Mouse (Mus musculus): Measurements from ENCODE around the gene Hmcn2. TPM values are rescaled to one million over a fixed set of nuclear protein-coding genes. Genes with fewer than 3 reads are reported as not detected.

The Hmcn2 gene
- polyA plus RNA-seq, 1 experiment, result 147 TPM

- 75% methylated on average over 12 of the region's 12 CpGs for WGBS
- TF ChIP-seq POLR2A (IDR thresholded peaks at IDR 0.05; ENCODE audit: low read depth, low read length) (no peak), CTCF (IDR thresholded peaks at IDR 0.05; ENCODE audit: extremely low read depth, insufficient read length, insufficient replicate concordance, low read depth, low read length) (no peak)
Observed at GRCm38 (mm10) chr2:31489166-31489565, 175.0 kb downstream of the Hmcn2 start.

GRCm38 (mm10) chr2:31490556-31490955 lies 176.3 kb downstream of the Hmcn2 start:
- Histone ChIP-seq H3K27ac (ENCODE audit: insufficient read depth, low read depth, low read length) (no peak overlapping the region), H3K4me3 (ENCODE audit: low read depth, low read length) (no peak overlapping the region), H3K27me3 (ENCODE audit: control insufficient read depth, insufficient read depth, low read length) (no peaks in the 10 kb centered on the region), H3K4me1 (ENCODE audit: control insufficient read depth, insufficient read depth, insufficient read length, low read length) (no peaks in the 10 kb centered on the region), H3K36me3 (ENCODE audit: control insufficient read depth, insufficient read depth, low read length) (no peaks in the 10 kb centered on the region)
- 80% methylated on average over 2 of the region's 2 CpGs for WGBS
- TF ChIP-seq POLR2A (IDR thresholded peaks at IDR 0.05; ENCODE audit: low read depth, low read length) (no peak), CTCF (IDR thresholded peaks at IDR 0.05; ENCODE audit: extremely low read depth, insufficient read length, insufficient replicate concordance, low read depth, low read length) (no peak)

More at GRCm38 (mm10) chr2:31489166-31489565, 175.0 kb downstream of the Hmcn2 start:
- Histone ChIP-seq H3K4me1 (ENCODE audit: control insufficient read depth, insufficient read depth, insufficient read length, low read length) (no peaks in the 10 kb centered on the region), H3K4me3 (ENCODE audit: low read depth, low read length) (no peak overlapping the region), H3K36me3 (ENCODE audit: control insufficient read depth, insufficient read depth, low read length) (no peaks in the 10 kb centered on the region), H3K27me3 (ENCODE audit: control insufficient read depth, insufficient read depth, low read length) (no peaks in the 10 kb centered on the region), H3K27ac (ENCODE audit: insufficient read depth, low read depth, low read length) (no peak overlapping the region)

DNA sequence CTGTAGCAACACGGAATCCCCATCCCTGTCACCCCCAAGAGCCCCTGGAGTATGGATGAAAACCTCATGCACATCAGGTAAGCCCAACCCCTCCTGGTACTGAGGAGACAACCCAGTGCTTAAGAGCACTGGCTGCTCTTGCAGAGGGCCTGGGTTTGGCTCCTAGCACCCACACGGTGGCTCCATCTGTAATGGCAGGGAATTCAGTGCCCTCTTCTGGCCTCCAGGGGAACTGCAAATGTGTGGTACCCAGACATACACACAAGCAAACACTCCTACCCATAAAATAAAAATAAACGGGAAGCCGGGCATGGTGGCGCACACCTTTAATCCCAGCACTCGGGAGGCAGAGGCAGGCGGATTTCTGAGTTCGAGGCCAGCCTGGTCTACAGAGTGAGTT lies 178.1 kb downstream of the Hmcn2 start:
- WGBS, result 95% methylated on average over 8 of the region's 8 CpGs
- H3K4me1 ChIP-seq (ENCODE audit: control insufficient read depth, insufficient read depth, insufficient read length, low read length), result no peaks in the 10 kb centered on the region
- no peak overlapping the region for H3K27ac ChIP-seq (ENCODE audit: insufficient read depth, low read depth, low read length)
- H3K4me3 ChIP-seq (ENCODE audit: low read depth, low read length), result no peak overlapping the region
- no peaks in the 10 kb centered on the region for H3K27me3 ChIP-seq (ENCODE audit: control insufficient read depth, insufficient read depth, low read length)
- no peak for TF ChIP-seq CTCF (IDR thresholded peaks at IDR 0.05; ENCODE audit: extremely low read depth, insufficient read length, insufficient replicate concordance, low read depth, low read length)
- no peaks in the 10 kb centered on the region for H3K36me3 ChIP-seq (ENCODE audit: control insufficient read depth, insufficient read depth, low read length)

GRCm38 (mm10) chr2:31493243-31493642 lies 179.0 kb downstream of the Hmcn2 start:
- WGBS, result 90% methylated on average over 11 of the region's 11 CpGs
- Histone ChIP-seq H3K36me3 (ENCODE audit: control insufficient read depth, insufficient read depth, low read length) (no peaks in the 10 kb centered on the region), H3K27ac (ENCODE audit: insufficient read depth, low read depth, low read length) (no peak overlapping the region), H3K4me1 (ENCODE audit: control insufficient read depth, insufficient read depth, insufficient read length, low read length) (no peaks in the 10 kb centered on the region), H3K27me3 (ENCODE audit: control insufficient read depth, insufficient read depth, low read length) (no peaks in the 10 kb centered on the region), H3K4me3 (ENCODE audit: low read depth, low read length) (no peak overlapping the region)
- TF ChIP-seq CTCF (IDR thresholded peaks at IDR 0.05; ENCODE audit: extremely low read depth, insufficient read length, insufficient replicate concordance, low read depth, low read length) (no peak), POLR2A (IDR thresholded peaks at IDR 0.05; ENCODE audit: low read depth, low read length) (no peak)

DNA sequence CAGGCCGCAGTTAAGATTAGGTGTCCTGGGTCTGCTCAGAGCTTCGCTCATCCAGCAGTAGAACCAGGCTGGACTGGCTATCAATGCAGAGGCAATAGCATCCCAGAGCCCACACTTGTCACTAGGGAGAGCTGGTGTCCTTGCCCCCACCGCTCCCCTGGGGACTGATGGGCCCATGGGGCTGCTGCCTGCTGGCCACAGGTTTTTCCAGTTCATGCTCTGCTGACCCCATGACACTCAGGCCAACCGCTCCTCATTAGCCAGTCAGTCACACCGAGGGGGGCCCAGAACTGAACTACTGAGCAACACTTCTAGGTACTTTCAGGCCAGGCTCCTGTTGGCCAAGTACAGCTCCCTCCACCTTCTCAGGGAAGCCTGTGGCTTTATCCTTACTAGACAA lies 180.1 kb downstream of the Hmcn2 start:
- Histone ChIP-seq H3K27ac (ENCODE audit: insufficient read depth, low read depth, low read length) (no peak overlapping the region), H3K4me1 (ENCODE audit: control insufficient read depth, insufficient read depth, insufficient read length, low read length) (no peaks in the 10 kb centered on the region), H3K36me3 (ENCODE audit: control insufficient read depth, insufficient read depth, low read length) (no peaks in the 10 kb centered on the region), H3K4me3 (ENCODE audit: low read depth, low read length) (no peak overlapping the region), H3K27me3 (ENCODE audit: control insufficient read depth, insufficient read depth, low read length) (no peaks in the 10 kb centered on the region)
- 89% methylated on average over 5 of the region's 5 CpGs for WGBS
- TF ChIP-seq POLR2A (IDR thresholded peaks at IDR 0.05; ENCODE audit: low read depth, low read length), result no peak
- no peak for TF ChIP-seq CTCF (IDR thresholded peaks at IDR 0.05; ENCODE audit: extremely low read depth, insufficient read length, insufficient replicate concordance, low read depth, low read length)

- WGBS, result 78% methylated on average over 13 of the region's 13 CpGs
- no peak overlapping the region for H3K4me3 ChIP-seq (ENCODE audit: low read depth, low read length)
- no peaks in the 10 kb centered on the region for H3K4me1 ChIP-seq (ENCODE audit: control insufficient read depth, insufficient read depth, insufficient read length, low read length)
- H3K27ac ChIP-seq (ENCODE audit: insufficient read depth, low read depth, low read length), result no peak overlapping the region
- no peaks in the 10 kb centered on the region for H3K27me3 ChIP-seq (ENCODE audit: control insufficient read depth, insufficient read depth, low read length)
- TF ChIP-seq CTCF (IDR thresholded peaks at IDR 0.05; ENCODE audit: extremely low read depth, insufficient read length, insufficient replicate concordance, low read depth, low read length) (no peak), POLR2A (IDR thresholded peaks at IDR 0.05; ENCODE audit: low read depth, low read length) (no peak)
- H3K36me3 ChIP-seq (ENCODE audit: control insufficient read depth, insufficient read depth, low read length), result no peaks in the 10 kb centered on the region
Observed at GRCm38 (mm10) chr2:31495046-31495476, 180.8 kb downstream of the Hmcn2 start.

- WGBS, result 41% methylated on average over 1 of the region's 1 CpGs
- H3K4me1 ChIP-seq (ENCODE audit: control insufficient read depth, insufficient read depth, insufficient read length, low read length), result no peaks in the 10 kb centered on the region
- H3K27ac ChIP-seq (ENCODE audit: insufficient read depth, low read depth, low read length), result no peak overlapping the region
- no peak for TF ChIP-seq POLR2A (IDR thresholded peaks at IDR 0.05; ENCODE audit: low read depth, low read length)
- no peak for TF ChIP-seq CTCF (IDR thresholded peaks at IDR 0.05; ENCODE audit: extremely low read depth, insufficient read length, insufficient replicate concordance, low read depth, low read length)
- no peaks in the 10 kb centered on the region for H3K27me3 ChIP-seq (ENCODE audit: control insufficient read depth, insufficient read depth, low read length)
- no peaks in the 10 kb centered on the region for H3K36me3 ChIP-seq (ENCODE audit: control insufficient read depth, insufficient read depth, low read length)
- no peak overlapping the region for H3K4me3 ChIP-seq (ENCODE audit: low read depth, low read length)
Observed at GRCm38 (mm10) chr2:31496141-31496540, 181.9 kb downstream of the Hmcn2 start.

DNA sequence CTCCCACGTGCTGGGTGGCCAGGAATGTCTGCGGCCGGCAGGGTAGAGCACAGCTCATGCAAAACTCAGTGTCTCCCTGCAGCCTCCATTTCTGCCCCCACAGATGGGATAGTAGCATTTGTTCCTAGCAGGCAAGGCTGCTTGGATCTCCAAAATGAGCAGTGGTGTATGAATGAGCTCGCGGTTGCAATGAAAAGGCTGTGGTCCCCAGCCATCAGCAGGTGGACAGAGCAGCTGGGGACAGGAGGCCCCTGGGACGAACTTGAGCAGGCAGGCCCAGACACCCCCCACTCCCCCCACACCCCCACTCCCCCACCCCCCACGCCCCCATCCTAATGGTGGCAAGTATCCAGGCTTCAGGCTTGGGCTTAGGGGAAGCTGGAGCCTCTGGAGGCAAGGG lies 182.9 kb downstream of the Hmcn2 start:
- WGBS, result 79% methylated on average over 7 of the region's 7 CpGs
- TF ChIP-seq POLR2A (IDR thresholded peaks at IDR 0.05; ENCODE audit: low read depth, low read length) (no peak), CTCF (IDR thresholded peaks at IDR 0.05; ENCODE audit: extremely low read depth, insufficient read length, insufficient replicate concordance, low read depth, low read length) (no peak)
- Histone ChIP-seq H3K36me3 (ENCODE audit: control insufficient read depth, insufficient read depth, low read length) (no peaks in the 10 kb centered on the region), H3K4me1 (ENCODE audit: control insufficient read depth, insufficient read depth, insufficient read length, low read length) (no peaks in the 10 kb centered on the region), H3K4me3 (ENCODE audit: low read depth, low read length) (no peak overlapping the region), H3K27ac (ENCODE audit: insufficient read depth, low read depth, low read length) (no peak overlapping the region), H3K27me3 (ENCODE audit: control insufficient read depth, insufficient read depth, low read length) (no peaks in the 10 kb centered on the region)
